Mouse (Mus musculus): ENCODE data around the gene Vps4a.

The Vps4a gene

GRCm38 (mm10) chr8:107049480-107049879 is 18.5 kb downstream of the Vps4a start:
- DNase-seq = no peak

- DNase-seq = no peak
Measured at GRCm38 (mm10) chr8:107052046-107052445, 21.0 kb downstream of the Vps4a start.

GRCm38 (mm10) chr8:107056076-107056972 is 25.3 kb downstream of the Vps4a start, which contains the start of the genes Cog8 and Nip7:
Cog8 (minus strand) TSS chr8:107056689.
Nip7 (plus strand) TSS chr8:107056877.
- DNase-seq = peak; percentile 93

GRCm38 (mm10) chr8:107056973-107057369 is 25.9 kb downstream of the Vps4a start:
- no peak for DNase-seq

DNA sequence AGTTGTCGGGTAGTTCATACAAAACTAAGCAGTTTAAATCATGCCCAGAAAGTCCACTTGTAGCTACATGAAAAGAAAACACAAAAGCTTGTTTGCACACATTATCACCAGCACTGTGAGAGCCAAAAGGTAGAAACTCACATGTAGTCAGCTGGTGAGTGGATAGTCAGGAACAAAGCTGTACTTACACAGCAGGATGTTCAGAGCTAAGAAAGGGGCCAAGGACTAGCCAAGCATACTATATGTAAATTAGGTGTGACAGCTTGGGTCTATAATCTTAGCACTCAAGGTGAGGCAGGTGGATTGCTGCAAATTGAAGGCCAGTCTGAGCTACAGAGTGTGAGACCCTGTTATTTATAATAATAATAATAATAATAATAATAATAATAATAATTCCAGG is 31.6 kb downstream of the Vps4a start:
- DNase-seq = no peak

- no peak for DNase-seq
Measured at GRCm38 (mm10) chr8:107065511-107066496, 34.8 kb downstream of the Vps4a start, which contains the start of gene Tmed6. Tmed6 (minus strand) TSS chr8:107065644.

- DNase-seq = no peak
Measured at GRCm38 (mm10) chr8:107073706-107074105, 42.7 kb downstream of the Vps4a start.

DNA sequence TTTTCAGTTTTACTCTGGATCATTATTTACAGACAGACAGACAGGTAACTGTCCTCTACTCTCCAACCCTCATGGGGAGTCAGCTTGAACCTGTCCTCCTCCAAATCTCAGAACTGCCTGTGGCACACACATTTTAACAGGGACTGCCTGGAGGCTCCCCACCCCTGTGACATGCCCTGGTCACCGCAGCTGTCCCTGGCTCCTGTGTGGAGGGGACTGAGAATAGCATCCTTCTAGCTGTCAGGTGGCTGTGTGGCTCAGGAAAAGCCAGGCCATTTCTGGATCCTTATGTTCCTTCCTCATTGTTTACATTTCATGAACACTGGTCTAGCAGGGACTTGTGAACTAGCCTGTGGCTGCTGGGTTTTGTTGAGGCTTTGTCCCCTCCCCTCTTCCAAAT is 43.1 kb downstream of the Vps4a start:
- no peak for DNase-seq

DNA sequence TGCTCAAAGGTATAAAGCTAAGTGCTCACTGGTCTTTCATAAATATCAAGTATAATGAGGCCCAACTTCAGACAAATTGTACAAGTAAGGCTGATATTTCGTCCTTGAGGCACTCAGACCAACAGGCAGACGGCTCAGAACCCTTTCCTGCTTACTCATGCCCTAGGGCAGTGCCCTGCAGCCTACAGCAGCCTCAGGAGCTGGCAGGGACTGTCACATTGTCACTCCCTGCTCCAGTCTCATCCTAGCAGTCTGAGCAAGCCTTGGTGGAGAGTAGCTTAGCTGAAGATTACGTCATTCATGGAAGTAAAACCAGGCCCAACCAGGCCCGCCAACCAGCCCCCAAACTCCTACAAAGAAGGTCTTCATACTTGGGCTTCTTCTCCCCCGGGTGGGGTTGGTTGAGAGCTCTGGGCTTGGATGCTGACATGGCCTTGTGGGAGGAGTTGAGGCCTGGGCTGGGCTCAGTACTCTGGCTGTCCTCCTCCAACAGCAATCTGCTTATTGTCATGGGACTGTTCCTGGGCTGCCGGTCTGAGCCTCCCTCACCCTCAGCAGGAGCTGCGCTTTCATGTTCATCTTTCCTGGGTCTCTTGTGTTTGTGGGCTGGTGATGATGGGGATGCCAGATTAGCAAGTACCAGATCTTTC is 45.3 kb downstream of the Vps4a start:
- DNase-seq = no peak

GRCm38 (mm10) chr8:107085358-107085757 is 54.3 kb downstream of the Vps4a start:
- no peak for DNase-seq

DNA sequence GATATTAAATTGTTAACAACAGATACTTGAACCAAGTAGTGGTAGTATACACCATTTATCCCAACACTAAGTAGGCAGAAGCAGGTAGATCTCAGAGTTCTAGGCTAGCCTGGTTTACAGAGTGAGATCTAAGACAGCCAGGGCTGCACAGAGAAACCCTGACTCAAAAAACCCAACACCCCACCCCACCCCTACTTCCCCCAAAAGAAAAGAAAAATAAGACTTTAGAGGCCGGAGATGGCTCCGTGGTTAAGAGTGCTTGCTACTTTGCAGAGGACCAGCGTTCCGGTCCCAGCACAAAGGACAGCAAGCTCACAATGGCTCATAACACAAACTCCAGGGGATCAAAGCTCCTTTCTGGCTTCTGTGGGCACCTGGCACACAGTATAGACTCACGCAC is 55.0 kb downstream of the Vps4a start:
- DNase-seq = no peak

- no peak for DNase-seq
Measured at GRCm38 (mm10) chr8:107088526-107089063, 57.6 kb downstream of the Vps4a start.

- no peak for DNase-seq
Measured at GRCm38 (mm10) chr8:107090531-107090930, 59.5 kb downstream of the Vps4a start.
